Mouse (Mus musculus) heart, postnatal 25 days (tissue): ENCODE data around the gene Raly. TPM values are rescaled to one million over a fixed set of nuclear protein-coding genes. Genes with fewer than 3 reads are reported as not detected.
"Not testable (repeated sequence)": the region's sequence is repeated elsewhere in the genome, so short reads cannot be mapped to it uniquely, and the experiment has no call there.

ENCODE experiments used
- DNase-seq: peaks from one replicate; pipeline ENCODE4 v3.0.0; 2022; ENCODE audit warnings: low spot score
- intact Hi-C: fragments of 180-260 bp; cut with DNase I; formaldehyde crosslinking; loops from one replicate; pipeline ENCODE4 v1.15.1; 2025
- total RNA-seq, 2 experiments: library from RNA; stranded (reverse); gene quantifications; 2 replicates each; pipeline ENCODE4 v1.2.3; 2021

Gene Raly
- total RNA-seq, 2 experiments from 2014 or later = 95.9 to 103 TPM

DNA sequence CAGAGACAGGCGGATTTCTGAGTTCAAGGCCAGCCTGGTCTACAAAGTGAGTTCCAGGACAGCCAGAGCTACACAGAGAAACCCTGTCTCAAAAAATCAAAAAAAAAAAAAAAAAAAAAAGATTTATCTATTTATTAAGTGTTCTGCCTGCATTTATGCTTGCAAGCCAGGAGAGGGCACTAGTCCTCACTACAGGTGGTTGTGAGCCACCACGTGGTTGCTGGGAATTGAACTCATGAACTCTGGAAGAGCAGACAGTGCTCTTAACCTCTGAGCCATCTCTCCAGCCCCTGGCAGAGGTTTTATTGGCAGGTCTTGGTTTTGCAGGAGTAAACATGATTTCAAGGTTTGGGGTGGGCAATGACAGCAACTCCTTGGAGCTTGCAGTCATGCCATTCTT, 117.3 kb downstream of the Raly start:
- DNase-seq, intact Hi-C loops: not testable (repeated sequence)

DNA sequence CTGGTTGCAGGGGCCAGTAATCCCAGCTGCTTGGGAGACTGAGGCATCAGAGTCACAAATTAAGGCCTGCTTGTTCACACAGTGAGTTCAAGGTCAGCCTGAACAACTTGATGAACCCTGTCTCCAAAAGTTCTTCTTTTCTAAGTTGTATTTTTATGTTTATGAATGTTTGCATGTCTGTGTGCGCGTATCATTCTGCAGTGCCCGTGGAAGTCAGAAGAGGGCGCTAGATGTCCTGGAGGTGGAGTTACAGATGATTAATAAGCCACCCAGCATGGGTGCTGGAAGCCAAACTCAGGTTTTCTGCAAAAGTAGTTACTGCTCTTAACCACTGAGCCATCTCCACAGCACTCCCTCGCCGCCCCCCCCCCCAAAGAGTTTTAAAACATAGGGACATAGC, 118.9 kb downstream of the Raly start:
- no peak for DNase-seq
- intact Hi-C loops = no loop called here

DNA sequence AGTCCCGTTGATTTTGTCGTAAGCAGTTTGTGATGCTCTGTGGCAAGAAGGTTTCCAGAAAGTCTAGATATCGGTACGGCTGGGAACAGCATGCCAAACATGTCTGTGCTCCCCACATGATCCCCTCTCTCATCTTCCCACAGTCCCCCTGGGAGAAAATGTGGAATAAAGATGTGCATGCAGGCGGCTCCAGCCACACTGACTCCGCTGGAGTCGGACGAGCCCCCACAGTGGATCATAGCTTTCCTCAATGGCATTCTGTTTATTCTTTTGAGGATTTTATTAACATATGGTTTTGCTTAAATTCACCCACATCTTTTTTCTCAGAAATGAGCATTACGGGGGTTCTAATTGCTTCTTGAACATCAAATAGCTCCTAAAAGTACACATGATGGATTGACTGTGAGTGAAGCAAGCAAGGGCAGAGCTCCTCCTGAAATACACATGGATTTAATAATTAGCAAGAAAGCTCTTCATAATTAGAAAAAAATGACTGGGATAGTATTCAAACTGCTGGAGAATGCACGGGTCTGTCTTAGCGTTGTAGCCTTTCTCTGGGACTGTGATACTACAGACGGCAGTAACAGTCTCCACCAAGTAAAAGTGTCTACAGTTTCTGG, 125.1 kb downstream of the Raly start:
- DNase-seq = no peak
- intact Hi-C loops = loop anchor here (2.0 kb wide), 1 partner anchor 27 kb away; no protein-coding TSS in a partner anchor

DNA sequence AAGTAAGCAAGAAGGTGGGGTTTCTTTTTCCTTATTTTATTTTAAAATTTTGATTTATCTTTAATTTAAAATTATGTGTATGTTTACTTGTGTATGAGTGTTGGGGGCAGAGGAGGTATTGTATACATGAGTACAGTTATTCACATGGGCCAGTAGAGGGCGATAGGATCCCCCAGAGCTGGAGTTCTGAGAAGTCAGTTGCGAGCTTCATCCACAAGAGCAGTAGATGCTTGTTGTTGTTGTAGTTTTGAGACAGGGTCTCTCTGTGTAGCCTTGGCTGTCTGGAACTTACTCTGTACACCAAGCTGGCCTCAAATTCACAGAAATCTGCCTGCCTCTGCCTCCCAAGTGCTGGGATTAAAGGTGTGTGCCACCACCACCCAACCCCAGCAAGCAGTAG, 125.7 kb downstream of the Raly start:
- intact Hi-C loops = loop anchor here (2.0 kb wide), 1 partner anchor 26 kb away; no protein-coding TSS in a partner anchor
- DNase-seq = no peak

Other genes starting within 250 kb of the Raly start
- gene 1700003F12Rik, start 244.0 kb upstream of the Raly start, total RNA-seq = not detected
- gene Actl10, start 239.3 kb upstream of the Raly start, total RNA-seq = not detected
- under 1 TPM; 0.36 to 0.39 TPM for gene Necab3, start 232.2 kb upstream of the Raly start, total RNA-seq
- 1 to 10 TPM; 1.1 to 1.2 TPM for gene E2f1, start 221.2 kb upstream of the Raly start, total RNA-seq
- 10 to 100 TPM; 23.9 to 26.0 TPM for gene Pxmp4, start 187.4 kb upstream of the Raly start, total RNA-seq
- gene Zfp341, start 177.8 kb upstream of the Raly start, total RNA-seq = 1 to 10 TPM; 3.0 to 3.1 TPM
- gene 4930519P11Rik, start 177.7 kb upstream of the Raly start, total RNA-seq = not detected
- gene Chmp4b, start 139.4 kb upstream of the Raly start, total RNA-seq = 100 to 1,000 TPM; 112 TPM
- gene Gm14214, start 21.1 kb upstream of the Raly start, total RNA-seq = not detected
- gene a, start 306 bp downstream of the Raly start, total RNA-seq = not detected
- 10 to 100 TPM; 51.8 to 55.4 TPM for gene Eif2s2, start 101.8 kb downstream of the Raly start, total RNA-seq
- under 1 TPM; 0.13 to 0.17 TPM for gene Gm14226, start 227.2 kb downstream of the Raly start, total RNA-seq